Mouse (Mus musculus) kidney, postnatal 0 days (tissue): Measurements from ENCODE around the gene Taldo1. TPM values are rescaled to one million over a fixed set of nuclear protein-coding genes. Genes with fewer than 3 reads are reported as not detected.

Source experiments
- ATAC-seq: fragments of 200-750 bp; cut with Nextera tagmentation; replicated peaks from 2 replicates; pipeline ENCODE4 v1.8.0; 2017; ENCODE audit warnings: low read depth, moderate number of reproducible peaks, moderate TSS enrichment, moderate library complexity; ENCODE audit not compliant: low FRiP score
- DNase-seq: peaks from one replicate; pipeline ENCODE4 v3.0.0-alpha.2; 2016; ENCODE audit warnings: low spot score
- H3K27ac ChIP-seq: fragments of 300-500 bp; sonication (generic); 2 replicates; pipeline ENCODE4 v1.5.1; 2014; ENCODE audit warnings: mild to moderate bottlenecking
- H3K27me3 ChIP-seq: fragments of 300-500 bp; sonication (generic); 2 replicates; pipeline ENCODE4 v1.6.1; 2014; ENCODE audit warnings: low read length, mixed read lengths; ENCODE audit not compliant: insufficient read depth
- H3K36me3 ChIP-seq: fragments of 300-500 bp; sonication (generic); 2 replicates; pipeline ENCODE4 v1.6.1; 2014; ENCODE audit warnings: low read length, mixed read lengths; ENCODE audit not compliant: insufficient read depth
- H3K4me1 ChIP-seq: fragments of 300-500 bp; sonication (generic); replicated peaks from 2 replicates; pipeline ENCODE4 v1.6.1; 2014; ENCODE audit warnings: antibody characterized with exemption, low read length, mixed read lengths; ENCODE audit not compliant: insufficient read depth
- H3K4me2 ChIP-seq: fragments of 300-500 bp; sonication (generic); 2 replicates; pipeline ENCODE4 v1.6.1; 2014; ENCODE audit warnings: mild to moderate bottlenecking, low read length, moderate library complexity, mixed read lengths
- H3K4me3 ChIP-seq: fragments of 300-500 bp; sonication (generic); replicated peaks from 2 replicates; pipeline ENCODE4 v1.5.1; 2014; ENCODE audit warnings: low read depth, low read length
- H3K9ac ChIP-seq: fragments of 300-500 bp; sonication (generic); 2 replicates; pipeline ENCODE4 v1.6.1; 2014; ENCODE audit warnings: low read depth, low read length
- H3K9me3 ChIP-seq: fragments of 300-500 bp; sonication (generic); replicated peaks from 2 replicates; pipeline ENCODE4 v1.6.1; 2016; ENCODE audit warnings: low read length, inconsistent platforms, mixed read lengths
- CTCF ChIP-seq: IDR thresholded peaks from 2 replicates; pipeline ENCODE4 v1.5.1; 2016; ENCODE audit warnings: antibody characterized with exemption, low read depth, mild to moderate bottlenecking, moderate library complexity
- WGBS: fragments of 180-500 bp; shearing (Covaris S2); extraction: QIAGEN DNeasy Blood & Tissue Kit; methylation state at CpG from one replicate; pipeline ENCODE4 v1.1.7; 2014; 5-methylcytosine and 5-hydroxymethylcytosine counted together
- polyA plus RNA-seq: library from polyadenylated mRNA; unstranded; fragments of >200 nt; fragmentation: Nextera tagmentation; extraction: Ambion mirVana; gene quantifications from 2 replicates; pipeline ENCODE4 v1.2.1, GENCODE M21; 2015

Gene Taldo1
- polyA plus RNA-seq, 1 experiment from 2014 or later: 420 TPM

DNA sequence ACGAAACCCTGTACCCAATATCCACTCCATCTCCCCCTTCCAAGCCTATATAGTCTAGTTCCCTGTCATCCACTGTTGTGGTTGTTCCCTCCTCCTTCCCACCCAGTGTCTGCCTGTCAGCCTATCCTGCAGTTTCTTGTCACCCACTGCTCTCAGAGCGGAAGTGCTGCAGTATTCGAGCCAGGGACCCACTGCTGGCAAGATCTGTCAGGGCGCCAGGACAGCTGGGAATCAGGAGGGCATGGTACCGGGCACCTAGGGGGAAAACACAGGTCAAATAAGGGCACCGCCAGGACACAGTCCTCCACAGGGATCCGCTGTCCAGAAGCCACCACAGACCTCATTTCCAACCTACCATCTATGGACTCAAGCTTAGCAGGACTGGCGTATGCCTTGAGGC, 18.6 kb downstream of the Taldo1 start:
- Histone ChIP-seq H3K27me3 (no peaks in the 10 kb centered on the region), H3K4me2 (no peak overlapping the region), H3K4me1 (peaks cover 5% of the 10 kb centered on the region), H3K9ac (no peak overlapping the region), H3K4me3 (no peak overlapping the region), H3K9me3 (no peaks in the 10 kb centered on the region), H3K27ac (no peak overlapping the region), H3K36me3 (peaks cover 27% of the 10 kb centered on the region; the same call in 1 of the 2 replicates)
- no peak for ATAC-seq
- TF ChIP-seq CTCF: no peak
- no peak for DNase-seq
- WGBS: 90% methylated on average over 8 of the region's 8 CpGs

DNA sequence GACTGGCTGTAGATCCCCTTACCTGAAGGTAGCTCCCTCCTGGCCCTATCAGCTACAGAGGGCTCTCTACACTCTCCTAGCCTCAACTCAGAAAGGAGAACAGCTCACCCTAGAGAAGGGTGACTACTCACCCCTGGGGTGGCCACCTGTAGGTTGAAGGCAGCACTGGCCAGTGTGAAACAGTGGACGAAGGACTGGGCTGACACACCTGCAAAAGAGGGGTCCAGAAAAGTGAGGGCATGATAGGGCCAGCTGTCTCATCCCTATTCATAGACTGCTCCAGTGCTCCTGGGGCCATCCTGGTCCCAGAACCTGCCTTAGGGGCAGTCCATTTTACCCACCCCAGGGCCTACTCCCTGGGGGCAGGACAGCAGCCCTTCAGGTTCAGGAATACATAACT, 19.7 kb downstream of the Taldo1 start:
- 95% methylated on average over 1 of the region's 1 CpGs for WGBS
- H3K27me3 ChIP-seq: no peaks in the 10 kb centered on the region
- H3K36me3 ChIP-seq: peaks cover 27% of the 10 kb centered on the region; the same call in 1 of the 2 replicates
- no peaks in the 10 kb centered on the region for H3K9me3 ChIP-seq
- H3K9ac ChIP-seq: no peak overlapping the region
- no peak for TF ChIP-seq CTCF
- DNase-seq (no peak), ATAC-seq (no peak)
- H3K4me2 ChIP-seq: no peak overlapping the region
- peaks cover 5% of the 10 kb centered on the region for H3K4me1 ChIP-seq
- no peak overlapping the region for H3K27ac ChIP-seq
- no peak overlapping the region for H3K4me3 ChIP-seq

DNA sequence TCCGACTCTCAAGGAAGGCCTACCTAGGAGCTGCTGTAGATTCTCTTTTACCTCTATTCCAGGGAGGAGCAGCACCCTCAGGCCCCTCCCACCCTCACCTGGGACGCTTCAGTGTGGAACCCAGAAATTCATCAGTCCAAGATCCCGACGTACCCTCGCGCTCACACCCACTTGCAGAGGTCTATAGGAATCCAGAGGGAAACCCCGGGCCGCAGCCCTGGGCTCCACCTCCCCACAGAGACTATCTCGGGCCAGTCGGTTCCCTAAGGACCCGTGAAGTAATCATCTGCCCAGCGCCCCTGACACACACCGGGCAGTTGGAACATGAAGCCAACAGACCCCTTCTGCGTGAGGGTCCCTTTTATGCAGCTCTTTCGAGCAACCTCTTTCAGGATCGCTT, 21.3 kb downstream of the Taldo1 start:
- peak overlapping the region; percentile 70 for H3K27ac ChIP-seq
- peak overlapping the region; percentile 61 for H3K4me3 ChIP-seq
- no peaks in the 10 kb centered on the region for H3K9me3 ChIP-seq
- no peak for TF ChIP-seq CTCF
- peak overlapping the region; percentile 83 for H3K4me2 ChIP-seq
- ATAC-seq (no peak), DNase-seq (peak; percentile 28)
- peak overlapping the region; percentile 63 for H3K9ac ChIP-seq
- 3% methylated on average over 16 of the region's 16 CpGs for WGBS
- peaks cover 5% of the 10 kb centered on the region for H3K4me1 ChIP-seq
- no peaks in the 10 kb centered on the region for H3K27me3 ChIP-seq
- H3K36me3 ChIP-seq: peaks cover 22% of the 10 kb centered on the region; the same call in 1 of the 2 replicates

DNA sequence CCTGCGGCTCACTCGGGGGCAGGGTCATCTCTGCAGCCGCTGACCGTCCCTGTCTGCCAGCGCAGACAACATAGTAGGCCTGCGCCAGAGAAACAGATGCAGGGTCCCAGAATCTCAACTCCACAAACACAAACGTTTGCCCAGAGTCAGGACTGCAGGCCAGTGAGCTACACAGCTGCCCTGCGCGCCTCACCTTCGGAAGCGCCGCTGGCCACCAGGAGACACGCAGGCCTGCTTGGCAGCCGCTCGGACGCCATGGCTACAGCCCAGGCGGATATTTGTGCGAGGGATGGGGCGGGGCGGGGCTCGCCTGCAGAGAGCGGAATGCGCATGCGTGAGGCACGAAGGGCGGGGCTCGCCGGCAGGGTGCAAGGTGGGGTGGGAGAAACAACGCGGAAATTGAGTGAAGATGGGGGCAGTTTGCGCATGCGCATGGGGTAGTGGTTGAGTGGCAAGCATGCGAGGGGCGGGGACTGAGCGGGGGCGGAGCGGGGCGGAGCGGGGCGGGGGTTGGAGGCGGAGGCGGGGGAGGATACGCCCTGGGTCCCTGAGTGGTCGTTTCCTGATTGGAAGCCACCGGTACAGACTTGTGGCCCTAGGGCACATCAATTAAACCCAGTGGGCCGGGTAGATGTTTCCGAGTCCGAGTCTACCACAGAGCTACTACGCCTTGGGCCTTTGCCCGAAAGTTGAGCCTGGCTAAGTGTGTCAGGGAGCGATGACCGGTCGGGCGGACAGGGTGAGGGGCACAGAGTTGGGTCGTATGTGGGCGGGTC, 22.0 kb downstream of the Taldo1 start, which contains the start of gene Gatd1:
TSS of gene Gatd1 (minus strand) at position 328 of the 776 bp plus-strand sequence.
- DNase-seq (peak; percentile 99), ATAC-seq (peak; percentile 91)
- TF ChIP-seq CTCF: no peak
- under 1% methylated on average over 56 of the region's 56 CpGs for WGBS
- Histone ChIP-seq H3K27me3 (no peaks in the 10 kb centered on the region), H3K27ac (peak within 1 kb of the TSS; percentile 82), H3K4me1 (peaks cover 5% of the 10 kb centered on the region), H3K9me3 (no peaks in the 10 kb centered on the region), H3K4me2 (peak within 1 kb of the TSS; percentile 83), H3K36me3 (peaks cover 19% of the 10 kb centered on the region; the same call in 1 of the 2 replicates), H3K9ac (peak within 1 kb of the TSS; percentile 63), H3K4me3 (peak within 1 kb of the TSS; percentile 61)

DNA sequence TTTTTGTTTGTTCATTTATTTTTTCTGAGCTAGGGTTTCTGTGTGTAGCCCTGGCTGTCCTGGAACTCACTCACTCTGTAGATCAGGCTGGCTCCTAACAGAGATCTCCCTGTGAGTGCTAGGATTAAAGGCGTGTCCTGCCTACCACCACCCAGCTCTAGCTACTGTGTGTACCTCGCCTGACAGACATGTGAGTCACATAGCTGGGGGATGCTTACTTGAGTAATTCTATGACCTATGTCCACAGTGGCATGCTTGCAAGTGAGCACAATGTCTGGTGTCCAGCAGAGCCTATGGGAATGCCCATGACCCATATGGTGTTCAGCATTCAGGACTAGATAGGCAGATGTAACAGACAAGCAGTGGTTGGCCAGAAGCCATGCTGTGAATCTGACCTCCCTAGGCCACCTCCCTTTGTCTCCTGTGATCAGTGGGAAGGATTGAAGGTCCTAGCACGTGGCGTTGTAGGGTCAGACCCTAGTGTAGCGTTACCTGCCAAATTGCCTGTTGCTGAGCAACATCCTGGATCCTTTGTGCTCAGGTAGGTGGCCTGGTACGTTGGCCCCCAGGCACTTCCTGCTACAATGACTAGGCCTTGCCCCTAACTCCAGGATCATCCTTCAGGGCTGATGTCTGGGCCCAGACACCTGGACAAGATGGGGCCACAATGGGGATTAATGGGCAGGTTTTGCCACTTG, 24.3 kb downstream of the Taldo1 start:
- TF ChIP-seq CTCF: no peak
- Histone ChIP-seq H3K4me1 (peaks cover 5% of the 10 kb centered on the region), H3K4me3 (no peak overlapping the region), H3K27ac (no peak overlapping the region), H3K4me2 (no peak overlapping the region), H3K9ac (no peak overlapping the region), H3K9me3 (no peaks in the 10 kb centered on the region), H3K27me3 (no peaks in the 10 kb centered on the region), H3K36me3 (peaks cover 2% of the 10 kb centered on the region; the same call in 1 of the 2 replicates)
- DNase-seq (no peak), ATAC-seq (no peak)
- WGBS: 83% methylated on average over 6 of the region's 6 CpGs

DNA sequence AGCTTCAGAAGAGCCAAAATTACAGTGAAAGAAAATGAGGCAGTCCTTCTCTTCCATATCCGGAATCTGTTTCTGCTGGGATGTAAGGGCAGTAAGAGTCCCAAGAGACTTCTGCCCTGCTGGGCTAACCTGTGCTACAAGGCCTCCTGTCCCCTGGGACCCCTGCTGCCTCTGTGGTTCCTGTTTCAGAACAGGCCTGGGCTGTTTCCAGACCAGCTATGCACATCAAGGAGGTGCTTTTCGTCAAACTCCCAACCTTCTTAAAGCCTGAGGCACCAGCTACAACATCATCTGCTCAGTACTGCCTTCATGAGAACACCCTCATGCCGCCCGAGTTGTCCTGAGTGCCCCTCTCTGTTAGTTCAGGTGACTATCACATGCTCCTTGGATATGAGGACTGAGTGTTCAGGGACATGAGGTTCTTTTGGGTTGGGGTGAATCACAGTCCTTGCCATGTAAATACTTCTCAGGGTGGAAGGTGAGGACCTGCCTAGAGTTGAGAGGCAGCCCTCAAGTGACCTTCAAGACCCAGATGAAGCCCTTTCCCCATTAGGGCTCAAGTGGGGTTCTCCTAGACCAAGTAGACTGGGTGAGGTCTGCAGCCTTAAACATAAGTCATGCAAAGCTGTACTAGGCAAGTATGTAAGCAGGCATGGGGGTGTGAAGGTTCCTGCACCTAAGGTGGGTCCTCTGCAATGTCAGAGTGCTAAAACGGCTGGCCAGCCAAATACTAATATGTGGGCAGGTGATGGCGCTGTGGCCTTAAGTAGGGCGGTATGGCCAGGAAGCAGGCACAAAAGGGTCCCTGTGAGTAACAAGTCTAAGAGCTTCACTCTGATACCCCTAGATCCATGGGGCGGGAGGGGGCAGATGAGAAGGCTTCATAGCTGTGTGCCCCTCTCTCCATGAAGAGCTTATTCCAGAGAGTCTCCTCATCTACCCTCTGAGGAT, 26.0 kb downstream of the Taldo1 start:
- Histone ChIP-seq H3K27me3 (no peaks in the 10 kb centered on the region), H3K27ac (no peak overlapping the region), H3K4me3 (no peak overlapping the region), H3K36me3 (no peaks in the 10 kb centered on the region), H3K9me3 (no peaks in the 10 kb centered on the region), H3K4me1 (peaks cover under 1% of the 10 kb centered on the region), H3K4me2 (no peak overlapping the region), H3K9ac (no peak overlapping the region)
- ATAC-seq: no peak
- peak; percentile 31; the same call in 1 of the 2 replicates for TF ChIP-seq CTCF
- 74% methylated on average over 8 of the region's 8 CpGs for WGBS
- DNase-seq: no peak
